Mouse (Mus musculus): Measurements from ENCODE around the gene Tgfbr2. TPM values are rescaled to one million over a fixed set of nuclear protein-coding genes. Genes with fewer than 3 reads are reported as not detected.
A peak's percentile ranks its signal among the peaks of the same experiment; 100 is the strongest.
"Not testable (repeated sequence)": the region's sequence is repeated elsewhere in the genome, so short reads cannot be mapped to it uniquely, and the experiment has no call there.

The Tgfbr2 gene
- polyA plus RNA-seq, 3 experiments from 2014 or later = 24.7 to 31.6 (median 26.3) TPM

- ATAC-seq = no peak
Observed at GRCm38 (mm10) chr9:116111149-116111970, 63.8 kb downstream of the Tgfbr2 start.

DNA sequence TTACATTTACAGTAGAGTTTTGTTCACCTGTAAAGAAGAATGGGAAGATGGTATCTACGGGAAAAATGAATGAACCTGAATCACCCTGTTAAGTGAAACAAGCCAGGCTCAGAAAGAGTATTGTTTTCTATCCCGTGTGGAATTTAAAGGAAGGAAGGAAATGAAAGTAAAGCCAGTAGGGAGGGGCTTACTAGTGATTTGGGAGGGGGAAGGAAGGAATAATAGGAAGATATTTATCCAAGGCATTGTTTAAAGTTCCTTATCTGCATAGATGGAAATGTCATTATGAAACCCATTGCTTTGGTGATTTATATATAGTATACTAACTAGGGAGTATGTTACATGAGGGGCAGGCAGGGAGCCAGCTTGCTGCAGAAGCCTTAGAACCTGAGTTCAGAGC lies 66.4 kb downstream of the Tgfbr2 start:
- no peak for ATAC-seq

DNA sequence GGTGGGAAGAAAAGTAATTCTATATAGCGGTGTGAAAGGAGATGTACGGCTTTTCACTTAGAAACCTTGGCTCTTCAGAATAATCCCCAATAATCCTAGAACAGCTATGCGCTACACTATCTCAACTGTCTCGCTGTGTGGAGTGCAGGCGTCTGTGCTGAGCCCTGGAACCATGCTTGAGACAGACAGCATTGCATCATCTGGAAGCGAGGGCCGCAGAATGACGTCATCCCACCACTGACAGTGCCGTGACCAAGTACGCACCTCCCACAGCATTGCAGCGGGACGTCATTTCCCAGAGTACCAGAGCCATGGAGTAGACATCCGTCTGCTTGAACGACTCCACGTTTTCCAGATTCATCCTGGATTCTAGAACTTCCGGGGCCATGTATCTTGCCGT lies 70.4 kb downstream of the Tgfbr2 start:
- no peak for ATAC-seq

GRCm38 (mm10) chr9:116101842-116102241 lies 73.3 kb downstream of the Tgfbr2 start:
- peak; percentile 53 for ATAC-seq

DNA sequence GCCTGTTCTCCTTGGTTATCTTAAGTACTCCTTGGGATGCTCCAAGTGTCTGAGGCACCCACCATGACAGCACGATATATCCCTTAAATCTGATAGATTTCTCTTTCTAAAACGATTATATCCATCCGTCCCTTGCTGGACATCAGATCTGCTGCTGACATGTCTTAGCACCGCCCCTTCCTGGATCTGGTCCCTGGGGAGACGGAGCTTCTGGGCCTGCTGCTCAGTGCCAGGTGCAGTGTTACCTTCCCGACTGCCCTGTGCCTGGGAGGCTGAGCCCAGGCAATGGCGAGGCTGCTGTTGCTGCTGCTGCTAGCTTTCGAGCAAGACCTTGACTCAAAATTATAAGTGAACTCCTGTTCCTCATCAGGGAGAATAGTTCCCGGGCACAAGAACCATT lies 75.1 kb downstream of the Tgfbr2 start:
- no peak for ATAC-seq

DNA sequence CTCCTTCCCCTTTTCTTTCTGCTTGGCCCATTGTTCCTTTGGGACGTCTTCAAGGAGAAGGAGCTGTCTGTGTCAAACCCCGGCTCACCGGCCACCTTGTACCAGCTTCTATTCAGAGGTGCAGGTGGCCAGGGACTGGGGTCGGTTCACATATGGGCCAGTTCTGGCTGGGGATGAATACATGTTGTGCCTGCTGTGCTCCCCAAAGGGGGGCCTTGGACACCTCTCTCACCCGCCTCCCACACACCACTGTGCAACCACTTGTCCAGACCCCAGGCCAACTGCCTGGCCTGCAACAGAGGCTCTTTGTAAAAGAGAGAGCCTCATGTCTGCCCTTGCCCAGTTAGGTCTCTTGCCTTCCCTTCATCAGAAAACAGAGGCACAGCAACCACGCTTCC lies 75.6 kb downstream of the Tgfbr2 start:
- ATAC-seq = no peak

DNA sequence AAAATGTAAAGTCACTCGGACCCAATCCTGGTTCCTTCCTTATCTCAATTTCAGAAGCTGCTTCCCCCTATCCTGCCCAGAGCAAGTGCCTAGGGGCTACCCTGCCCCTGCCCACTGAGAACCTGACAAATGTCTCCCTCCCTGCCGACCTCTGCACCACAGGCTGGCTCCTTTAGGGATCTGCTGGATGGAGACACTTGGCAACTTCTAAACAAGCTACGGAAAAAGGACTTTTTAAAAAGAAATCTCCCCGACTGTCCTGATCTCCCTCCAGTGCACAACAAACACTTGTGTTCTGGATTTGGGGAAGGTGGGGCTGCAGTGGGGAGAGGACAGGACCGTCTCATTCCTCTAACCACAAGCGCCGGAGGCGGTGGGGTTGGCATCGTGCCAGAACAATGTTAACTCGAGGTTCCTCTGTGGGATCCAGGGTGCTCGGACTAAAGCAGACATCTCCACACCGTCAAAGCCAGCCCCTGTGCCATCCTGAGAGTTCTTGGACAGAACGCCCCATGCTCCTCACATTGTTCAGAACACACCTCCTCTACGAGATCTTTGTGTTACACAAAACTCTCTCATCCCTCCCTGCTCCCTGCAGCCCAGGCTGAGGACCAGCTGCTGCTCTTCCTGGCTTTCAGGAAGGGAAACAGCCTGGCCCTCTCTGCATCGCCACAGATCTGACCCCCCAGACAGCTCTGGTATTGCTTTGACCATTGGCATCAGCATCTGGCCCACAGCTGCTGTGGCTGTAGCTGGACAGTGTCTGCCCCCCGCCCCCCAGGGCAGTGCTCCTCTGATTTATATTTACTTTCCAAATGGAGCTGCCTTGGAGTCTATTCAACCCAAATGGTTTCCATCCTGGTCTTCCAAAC lies 76.2 kb downstream of the Tgfbr2 start:
- ATAC-seq = no peak

DNA sequence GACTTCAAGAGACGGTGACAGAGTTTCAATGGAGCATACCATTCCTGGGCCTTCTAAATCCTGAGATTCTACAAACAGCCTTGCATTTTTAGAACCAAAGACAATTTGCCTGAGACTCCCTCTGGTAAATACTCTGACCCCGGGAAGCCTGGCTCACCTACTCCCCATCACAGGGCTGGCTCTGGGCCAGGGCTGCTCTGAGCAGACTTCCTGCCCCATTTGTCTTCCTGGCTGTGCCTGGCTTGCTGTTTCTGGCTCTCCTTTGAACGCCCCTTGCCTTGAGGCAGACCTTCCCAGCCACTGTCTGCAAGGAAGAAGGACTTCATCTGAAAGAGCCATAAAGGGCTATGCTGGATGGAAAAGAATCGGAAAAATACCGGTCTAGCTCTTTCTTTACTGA lies 83.2 kb downstream of the Tgfbr2 start:
- ATAC-seq = peak; percentile 42

- ATAC-seq = peak; percentile 71
Observed at GRCm38 (mm10) chr9:116091101-116091841, 83.9 kb downstream of the Tgfbr2 start.

GRCm38 (mm10) chr9:116090296-116090695 lies 84.9 kb downstream of the Tgfbr2 start:
- no peak for ATAC-seq

- ATAC-seq = no peak
Observed at GRCm38 (mm10) chr9:116088912-116089311, 86.2 kb downstream of the Tgfbr2 start.

- peak; percentile 53 for ATAC-seq
Observed at GRCm38 (mm10) chr9:116087880-116088279, 87.3 kb downstream of the Tgfbr2 start.

- no peak for ATAC-seq
Observed at GRCm38 (mm10) chr9:116087263-116087662, 87.9 kb downstream of the Tgfbr2 start.

GRCm38 (mm10) chr9:116085999-116086398 lies 89.2 kb downstream of the Tgfbr2 start:
- ATAC-seq = no peak

GRCm38 (mm10) chr9:116084324-116084931 lies 90.7 kb downstream of the Tgfbr2 start:
- ATAC-seq = no peak

- peak; percentile 54 for ATAC-seq
Observed at GRCm38 (mm10) chr9:116083726-116084323, 91.3 kb downstream of the Tgfbr2 start.

GRCm38 (mm10) chr9:116083300-116083699 lies 91.9 kb downstream of the Tgfbr2 start:
- ATAC-seq = no peak

DNA sequence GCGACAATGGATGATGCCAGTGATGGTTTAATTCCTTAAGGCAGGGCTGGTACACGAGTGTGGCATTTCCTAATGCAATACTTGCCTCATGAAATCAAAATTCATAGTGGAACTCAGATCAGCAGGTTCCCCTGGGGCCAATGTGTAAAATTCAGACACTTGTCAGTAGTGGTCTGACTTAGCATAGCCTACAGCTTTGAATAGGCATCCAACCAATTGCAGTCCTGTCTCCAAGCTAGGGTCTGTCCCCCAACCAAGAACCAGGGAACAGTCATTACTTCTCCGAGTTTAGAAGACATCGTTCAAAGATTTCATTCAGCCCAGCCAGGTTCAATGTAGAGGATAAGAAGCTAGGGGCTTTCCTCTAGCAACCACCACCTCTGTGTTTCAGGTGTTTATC lies 93.4 kb downstream of the Tgfbr2 start:
- no peak for ATAC-seq

GRCm38 (mm10) chr9:116077419-116077818 lies 97.7 kb downstream of the Tgfbr2 start:
- ATAC-seq = no peak

DNA sequence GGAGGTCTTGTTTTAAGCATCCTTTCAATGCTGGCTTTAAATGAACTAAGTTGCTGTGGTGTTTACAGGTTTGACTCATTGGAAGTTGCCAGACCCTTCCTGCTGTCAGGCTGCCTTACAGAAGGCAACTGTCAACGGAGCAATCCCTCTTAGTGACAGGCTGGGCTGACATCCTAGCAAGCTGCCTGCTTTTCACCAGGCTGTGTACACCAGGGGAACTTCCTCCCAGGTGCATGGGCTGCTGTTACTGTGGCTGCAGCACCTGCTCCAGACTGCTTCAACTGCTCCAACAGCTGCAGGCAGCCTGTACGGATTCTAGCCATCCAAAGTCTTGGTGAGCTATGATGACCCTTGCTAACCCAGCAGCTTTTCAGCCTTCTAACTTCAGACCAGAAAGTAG lies 98.2 kb downstream of the Tgfbr2 start:
- ATAC-seq = no peak

DNA sequence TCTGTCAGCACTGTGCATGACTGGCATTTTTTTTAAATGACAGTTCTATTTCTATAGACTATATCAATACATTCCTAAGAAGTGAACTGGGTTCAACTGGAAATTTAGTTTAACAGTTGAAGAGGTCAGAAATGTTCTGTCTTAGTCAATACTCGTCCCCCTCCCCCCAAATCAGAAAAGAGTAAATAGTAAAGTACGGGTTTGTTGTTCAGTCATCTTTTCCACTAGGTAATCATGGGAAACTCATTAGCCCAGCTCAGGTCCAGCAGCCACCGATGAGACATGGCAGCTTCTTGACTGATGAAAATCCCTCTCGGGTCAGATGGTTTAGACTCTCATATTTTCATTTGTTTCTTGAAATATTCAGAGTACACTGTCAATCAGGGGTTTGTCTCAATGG lies 99.0 kb downstream of the Tgfbr2 start:
- no peak for ATAC-seq

DNA sequence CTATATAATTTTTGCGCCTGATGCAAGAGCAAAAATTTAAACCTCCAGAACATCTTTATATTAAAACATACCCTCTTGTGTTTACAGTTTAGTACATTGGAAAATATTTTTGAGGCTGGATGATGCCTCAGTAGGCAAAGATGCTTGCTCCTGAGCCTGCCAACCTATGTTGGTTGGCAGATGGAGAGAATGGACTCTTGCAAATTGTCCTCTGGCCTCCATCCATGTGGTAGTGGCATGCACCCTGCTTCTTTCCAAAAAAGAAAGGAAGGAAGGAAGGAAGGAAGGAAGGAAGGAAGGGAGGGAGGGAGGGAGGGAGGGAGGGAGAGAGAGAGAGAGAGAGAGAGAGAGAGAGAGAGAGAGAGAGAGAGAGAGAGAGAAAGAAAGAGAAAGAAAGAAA lies 103.6 kb downstream of the Tgfbr2 start:
- not testable (repeated sequence) for ATAC-seq

Measured in inflammation-experienced regulatory T-cells, adult 6 months (primary cell).